Mouse (Mus musculus) brain, embryonic 14.5 days (tissue): ENCODE data around the gene Spef1. TPM values are rescaled to one million over a fixed set of nuclear protein-coding genes. Genes with fewer than 3 reads are reported as not detected.

Source experiments
- DNase-seq: peaks from one replicate; pipeline ENCODE4 v3.0.0-alpha.2; 2011; ENCODE audit warnings: low read depth
- CTCF ChIP-seq: fragments of 200-500 bp; IDR thresholded peaks from 2 replicates; pipeline ENCODE4 v1.5.1; 2012; ENCODE audit warnings: inconsistent platforms, mild to moderate bottlenecking, moderate library complexity, borderline replicate concordance; ENCODE audit not compliant: insufficient read depth, insufficient read length; ENCODE audit errors: extremely low read depth
- POLR2A ChIP-seq: fragments of 200-500 bp; IDR thresholded peaks from 2 replicates; pipeline ENCODE4 v1.6.1; 2012; ENCODE audit warnings: mild to moderate bottlenecking, inconsistent platforms, borderline replicate concordance; ENCODE audit not compliant: poor library complexity, insufficient read depth, insufficient read length, severe bottlenecking; ENCODE audit errors: extremely low read depth
- polyA plus RNA-seq: library from polyadenylated mRNA; depleted of rRNA; stranded (reverse); fragments of >200 nt; gene quantifications from 2 replicates; pipeline ENCODE4 v1.2.3, GENCODE M21; 2012

Gene Spef1
- polyA plus RNA-seq, 1 experiment, result 35.4 TPM

- TF ChIP-seq CTCF (no peak), POLR2A (no peak)
- peak; percentile 30 for DNase-seq
These were observed 18.2 kb downstream of the Spef1 start for GRCm38 (mm10) chr2:131168914-131169313.

GRCm38 (mm10) chr2:131167984-131168383 is 19.1 kb downstream of the Spef1 start:
- no peak for DNase-seq
- TF ChIP-seq CTCF (no peak), POLR2A (no peak)

GRCm38 (mm10) chr2:131166172-131166571 is 20.9 kb downstream of the Spef1 start:
- no peak for DNase-seq
- no peak for TF ChIP-seq CTCF
- no peak for TF ChIP-seq POLR2A

- TF ChIP-seq POLR2A, result no peak
- no peak for TF ChIP-seq CTCF
- DNase-seq, result no peak
These were observed 23.2 kb downstream of the Spef1 start for GRCm38 (mm10) chr2:131163924-131164323.

- no peak for DNase-seq
- TF ChIP-seq CTCF, result no peak
These were observed 26.4 kb downstream of the Spef1 start for GRCm38 (mm10) chr2:131160671-131161111.

- peak; percentile 100 for DNase-seq
- TF ChIP-seq POLR2A (peak; percentile 81), CTCF (no peak)
These were observed 27.0 kb downstream of the Spef1 start, which contains the start of gene 1700037H04Rik for GRCm38 (mm10) chr2:131159938-131160581. Gene 1700037H04Rik, minus strand, starts transcription at chr2:131160081.

GRCm38 (mm10) chr2:131159491-131159910 is 27.6 kb downstream of the Spef1 start:
- TF ChIP-seq POLR2A (no peak), CTCF (no peak)

GRCm38 (mm10) chr2:131156987-131157386 is 30.1 kb downstream of the Spef1 start:
- DNase-seq, result no peak
- TF ChIP-seq CTCF, result no peak
- TF ChIP-seq POLR2A, result no peak

More at GRCm38 (mm10) chr2:131159491-131159910, 27.6 kb downstream of the Spef1 start:
- no peak for DNase-seq

GRCm38 (mm10) chr2:131154036-131154435 is 33.0 kb downstream of the Spef1 start:
- no peak for DNase-seq
- TF ChIP-seq CTCF (no peak), POLR2A (no peak)

- DNase-seq, result no peak
- TF ChIP-seq CTCF (no peak), POLR2A (no peak)
These were observed 34.8 kb downstream of the Spef1 start for GRCm38 (mm10) chr2:131152166-131152730.

GRCm38 (mm10) chr2:131149254-131149578 is 37.9 kb downstream of the Spef1 start:
- DNase-seq, result no peak
- TF ChIP-seq POLR2A (no peak), CTCF (no peak)
